Mouse (Mus musculus) lung, postnatal 0 days (tissue): ENCODE measurements around the gene Usp24. TPM values are rescaled to one million over a fixed set of nuclear protein-coding genes. Genes with fewer than 3 reads are reported as not detected.
"Not testable (repeated sequence)": the region's sequence is repeated elsewhere in the genome, so short reads cannot be mapped to it uniquely, and the experiment has no call there.

Experiments used
- ATAC-seq: fragments of 200-750 bp; cut with Nextera tagmentation; 2 replicates; pipeline ENCODE4 v1.8.0; 2017; ENCODE audit warnings: moderate library complexity
- DNase-seq: peaks from one replicate; pipeline ENCODE4 v3.0.0-alpha.2; 2016; ENCODE audit warnings: low spot score
- H3K27ac ChIP-seq: fragments of 300-500 bp; sonication (generic); 2 replicates; pipeline ENCODE4 v1.5.1; 2014; ENCODE audit warnings: antibody characterized with exemption, mild to moderate bottlenecking, low read length, mixed read lengths
- H3K27me3 ChIP-seq: fragments of 300-500 bp; sonication (generic); replicated peaks from 2 replicates; pipeline ENCODE4 v1.6.1; 2014; ENCODE audit warnings: low read length, mixed read lengths; ENCODE audit not compliant: insufficient read depth
- H3K36me3 ChIP-seq: fragments of 300-500 bp; sonication (generic); 2 replicates; pipeline ENCODE4 v1.6.1; 2014; ENCODE audit warnings: low read length, mixed read lengths; ENCODE audit not compliant: insufficient read depth
- H3K4me1 ChIP-seq: fragments of 300-500 bp; sonication (generic); 2 replicates; pipeline ENCODE4 v1.6.1; 2014; ENCODE audit warnings: antibody characterized with exemption, low read depth, low read length, mixed read lengths; ENCODE audit not compliant: insufficient read depth
- H3K4me2 ChIP-seq: fragments of 300-500 bp; sonication (generic); replicated peaks from 2 replicates; pipeline ENCODE4 v1.6.1; 2014; ENCODE audit warnings: low read depth, mild to moderate bottlenecking, low read length, moderate library complexity, mixed read lengths
- H3K4me3 ChIP-seq: fragments of 300-500 bp; sonication (generic); 2 replicates; pipeline ENCODE4 v1.5.1; 2014; ENCODE audit warnings: low read depth, low read length
- H3K9ac ChIP-seq: fragments of 300-500 bp; sonication (generic); replicated peaks from 2 replicates; pipeline ENCODE4 v1.6.1; 2014; ENCODE audit warnings: low read depth, mild to moderate bottlenecking
- H3K9me3 ChIP-seq: fragments of 300-500 bp; sonication (generic); 2 replicates; pipeline ENCODE4 v1.6.1; 2016; ENCODE audit warnings: low read length, mixed read lengths
- CTCF ChIP-seq: IDR thresholded peaks from 2 replicates; pipeline ENCODE4 v1.5.1; 2016; ENCODE audit warnings: antibody characterized with exemption, mild to moderate bottlenecking
- EP300 ChIP-seq: IDR thresholded peaks from 2 replicates; pipeline ENCODE4 v1.6.1; 2016; ENCODE audit warnings: antibody characterized with exemption, mild to moderate bottlenecking, control low read depth
- WGBS: fragments of 180-500 bp; shearing (Covaris S2); extraction: QIAGEN DNeasy Blood & Tissue Kit; methylation state at CpG from one replicate; pipeline ENCODE4 v1.1.7; 2014; 5-methylcytosine and 5-hydroxymethylcytosine counted together
- polyA plus RNA-seq: library from polyadenylated mRNA; unstranded; fragments of >200 nt; fragmentation: Nextera tagmentation; extraction: Ambion mirVana; gene quantifications from 2 replicates; pipeline ENCODE4 v1.2.1, GENCODE M21; 2015

The Usp24 gene
- polyA plus RNA-seq, 1 experiment from 2014 or later, result 6.3 TPM

GRCm38 (mm10) chr4:106327436-106327835, 11.4 kb downstream of the Usp24 start:
- no peaks in the 10 kb centered on the region for H3K36me3 ChIP-seq
- H3K4me1 ChIP-seq, result peaks cover 3% of the 10 kb centered on the region; the same call in 1 of the 2 replicates
- DNase-seq, result no peak
- H3K27me3 ChIP-seq, result no peaks in the 10 kb centered on the region
- no peak for TF ChIP-seq EP300
- no peak for TF ChIP-seq CTCF
- no peak for ATAC-seq
- WGBS, result 56% methylated on average over 5 of the region's 5 CpGs
- H3K4me3 ChIP-seq, result no peak overlapping the region
- no peak overlapping the region for H3K27ac ChIP-seq
- no peaks in the 10 kb centered on the region for H3K9me3 ChIP-seq
- no peak overlapping the region for H3K9ac ChIP-seq
- no peak overlapping the region for H3K4me2 ChIP-seq

GRCm38 (mm10) chr4:106328704-106329103, 12.7 kb downstream of the Usp24 start:
- WGBS, result 88% methylated on average over 4 of the region's 4 CpGs

GRCm38 (mm10) chr4:106329171-106329570, 13.2 kb downstream of the Usp24 start:
- not testable (repeated sequence) for H3K36me3 ChIP-seq, H3K4me3 ChIP-seq, H3K9me3 ChIP-seq, H3K4me1 ChIP-seq, H3K27ac ChIP-seq, H3K4me2 ChIP-seq, H3K27me3 ChIP-seq, ATAC-seq, H3K9ac ChIP-seq, DNase-seq
- WGBS, result 89% methylated on average over 6 of the region's 6 CpGs
- TF ChIP-seq CTCF, result peak; percentile 22

More at GRCm38 (mm10) chr4:106328704-106329103, 12.7 kb downstream of the Usp24 start:
- no peak for ATAC-seq
- no peaks in the 10 kb centered on the region for H3K27me3 ChIP-seq
- TF ChIP-seq CTCF (no peak), EP300 (no peak)
- H3K27ac ChIP-seq, result no peak overlapping the region
- DNase-seq, result no peak
- H3K9me3 ChIP-seq, result no peaks in the 10 kb centered on the region
- H3K4me3 ChIP-seq, result no peak overlapping the region
- H3K4me1 ChIP-seq, result peaks cover 3% of the 10 kb centered on the region; the same call in 1 of the 2 replicates
- no peak overlapping the region for H3K9ac ChIP-seq
- no peaks in the 10 kb centered on the region for H3K36me3 ChIP-seq
- no peak overlapping the region for H3K4me2 ChIP-seq

GRCm38 (mm10) chr4:106330371-106330819, 14.4 kb downstream of the Usp24 start:
- no peak overlapping the region for H3K4me2 ChIP-seq
- peaks cover 3% of the 10 kb centered on the region; the same call in 1 of the 2 replicates for H3K4me1 ChIP-seq
- ATAC-seq, result peak; percentile 58
- peak; percentile 56 for DNase-seq
- no peak overlapping the region for H3K27ac ChIP-seq
- no peaks in the 10 kb centered on the region for H3K27me3 ChIP-seq
- H3K4me3 ChIP-seq, result no peak overlapping the region
- H3K9me3 ChIP-seq, result no peaks in the 10 kb centered on the region
- no peak overlapping the region for H3K9ac ChIP-seq
- H3K36me3 ChIP-seq, result no peaks in the 10 kb centered on the region
- WGBS, result 44% methylated on average over 5 of the region's 5 CpGs
- TF ChIP-seq EP300 (no peak), CTCF (no peak)

- Histone ChIP-seq H3K27me3 (no peaks in the 10 kb centered on the region), H3K4me1 (no peaks in the 10 kb centered on the region; the same call in 1 of the 2 replicates), H3K36me3 (no peaks in the 10 kb centered on the region), H3K4me2 (no peak overlapping the region), H3K4me3 (no peak overlapping the region), H3K27ac (no peak overlapping the region), H3K9ac (no peak overlapping the region), H3K9me3 (no peaks in the 10 kb centered on the region)
- DNase-seq (no peak), ATAC-seq (no peak)
- no peak for TF ChIP-seq CTCF
- WGBS, result 68% methylated on average over 3 of the region's 3 CpGs
These were observed 17.1 kb downstream of the Usp24 start for GRCm38 (mm10) chr4:106333071-106333470.

GRCm38 (mm10) chr4:106333584-106333983, 17.6 kb downstream of the Usp24 start:
- ATAC-seq, result no peak
- WGBS, result 52% methylated on average over 2 of the region's 2 CpGs
- Histone ChIP-seq H3K27ac (no peak overlapping the region), H3K36me3 (no peaks in the 10 kb centered on the region), H3K9me3 (no peaks in the 10 kb centered on the region), H3K9ac (no peak overlapping the region), H3K27me3 (no peaks in the 10 kb centered on the region), H3K4me1 (no peaks in the 10 kb centered on the region; the same call in 1 of the 2 replicates), H3K4me3 (no peak overlapping the region), H3K4me2 (no peak overlapping the region)
- no peak for TF ChIP-seq EP300
- DNase-seq, result no peak

- Histone ChIP-seq H3K4me3 (no peak overlapping the region), H3K27ac (no peak overlapping the region), H3K9me3 (no peaks in the 10 kb centered on the region), H3K9ac (no peak overlapping the region), H3K27me3 (no peaks in the 10 kb centered on the region), H3K4me1 (peaks cover 6% of the 10 kb centered on the region; the same call in 1 of the 2 replicates), H3K36me3 (no peaks in the 10 kb centered on the region), H3K4me2 (no peak overlapping the region)
- no peak for DNase-seq
- TF ChIP-seq EP300 (no peak), CTCF (no peak)
- no peak for ATAC-seq
- WGBS, result 78% methylated on average over 1 of the region's 1 CpGs
These were observed 19.8 kb downstream of the Usp24 start for GRCm38 (mm10) chr4:106335858-106336257.
